Mouse (Mus musculus): ENCODE measurements around the gene Il1r2. TPM values are rescaled to one million over a fixed set of nuclear protein-coding genes. Genes with fewer than 3 reads are reported as not detected.

Il1r2 gene
- total RNA-seq, 2 experiments from 2014 or later, result 0.39 to 0.45 TPM

GRCm38 (mm10) chr1:40124237-40124636 lies 50.4 kb downstream of the Il1r2 start:
- DNase-seq, result no peak
- intact Hi-C loops (cut with DNase I), result loop anchor here (5.0 kb wide), 1 partner anchor 48 kb away; no protein-coding TSS in a partner anchor

GRCm38 (mm10) chr1:40128481-40128880 lies 54.6 kb downstream of the Il1r2 start:
- intact Hi-C loops (cut with DNase I), result no loop called here
- DNase-seq, result no peak

- no peak for DNase-seq
- intact Hi-C loops (cut with DNase I), result no loop called here
Measured at GRCm38 (mm10) chr1:40129321-40129720, 55.4 kb downstream of the Il1r2 start.

- DNase-seq, result no peak
- intact Hi-C loops (cut with DNase I), result no loop called here
Measured at GRCm38 (mm10) chr1:40131631-40132030, 57.8 kb downstream of the Il1r2 start.

GRCm38 (mm10) chr1:40132721-40133120 lies 58.8 kb downstream of the Il1r2 start:
- intact Hi-C loops (cut with DNase I), result no loop called here
- no peak for DNase-seq

- no peak for DNase-seq
Measured at GRCm38 (mm10) chr1:40133567-40133966, 59.7 kb downstream of the Il1r2 start.

GRCm38 (mm10) chr1:40139798-40140532 lies 66.1 kb downstream of the Il1r2 start:
- DNase-seq, result peak; percentile 76 to 80
- intact Hi-C loops (cut with DNase I), result loop anchor here (5.0 kb wide), 1 partner anchor 32 kb away; no protein-coding TSS in a partner anchor

More at GRCm38 (mm10) chr1:40133567-40133966, 59.7 kb downstream of the Il1r2 start:
- intact Hi-C loops (cut with DNase I), result no loop called here

GRCm38 (mm10) chr1:40156096-40156495 lies 82.2 kb downstream of the Il1r2 start:
- intact Hi-C loops (cut with DNase I), result no loop called here
- no peak for DNase-seq

GRCm38 (mm10) chr1:40163329-40163917 lies 89.5 kb downstream of the Il1r2 start:
- intact Hi-C loops (cut with DNase I), result no loop called here
- no peak for DNase-seq

- intact Hi-C loops (cut with DNase I), result no loop called here
- DNase-seq, result no peak
Measured at GRCm38 (mm10) chr1:40164331-40164730, 90.5 kb downstream of the Il1r2 start.

GRCm38 (mm10) chr1:40167585-40167984 lies 93.7 kb downstream of the Il1r2 start:
- intact Hi-C loops (cut with DNase I), result no loop called here
- DNase-seq, result peak in 1 of 2 experiments; percentile 19

GRCm38 (mm10) chr1:40171878-40172277 lies 98.0 kb downstream of the Il1r2 start:
- peak; percentile 46 to 57 for DNase-seq
- intact Hi-C loops (cut with DNase I), result loop anchor here (5.0 kb wide), 3 partner anchors 35 to 95 kb away; no protein-coding TSS in a partner anchor

GRCm38 (mm10) chr1:40174146-40174545 lies 100.3 kb downstream of the Il1r2 start:
- peak in 1 of 2 experiments; percentile 32 for DNase-seq
- intact Hi-C loops (cut with DNase I), result loop anchor here (5.0 kb wide), 3 partner anchors 37 to 93 kb away; no protein-coding TSS in a partner anchor

Other genes with a start within 250 kb of the Il1r2 start
- 100 to 1,000 TPM; 175 to 185 TPM for gene Map4k4, start 173.2 kb upstream of the Il1r2 start, total RNA-seq (2021)
- 1 to 10 TPM; 6.9 to 7.4 TPM for gene Il1r1, start 151.0 kb downstream of the Il1r2 start, total RNA-seq (2021)